Mouse (Mus musculus) heart, adult 2 months (tissue): ENCODE data around the gene Klk7.

Source experiments
- CTCF ChIP-seq: fragments of 200-600 bp; IDR thresholded peaks from 2 replicates; pipeline ENCODE4 v1.8.1; 2022; ENCODE audit warnings: antibody characterized with exemption, mild to moderate bottlenecking, moderate library complexity
- EP300 ChIP-seq: fragments of 200-500 bp; IDR thresholded peaks from 2 replicates; pipeline ENCODE4 v1.6.1; 2011; ENCODE audit warnings: low read depth, low read length, control low read depth; ENCODE audit not compliant: insufficient read depth
- POLR2A ChIP-seq: fragments of 200-500 bp; IDR thresholded peaks from 2 replicates; pipeline ENCODE4 v1.6.1; 2011; ENCODE audit warnings: mild to moderate bottlenecking, low read depth, low read length, control low read depth; ENCODE audit not compliant: insufficient read depth

- TF ChIP-seq POLR2A: no peak
- TF ChIP-seq CTCF: no peak
- TF ChIP-seq EP300: no peak
These were observed 44.6 kb upstream of the Klk7 start for GRCm38 (mm10) chr7:43766484-43766883.
